Mouse (Mus musculus) midbrain, postnatal 0 days (tissue): Measurements from ENCODE around the gene Arhgap4. TPM values are rescaled to one million over a fixed set of nuclear protein-coding genes. Genes with fewer than 3 reads are reported as not detected.

Source experiments
- ATAC-seq: fragments of 200-750 bp; cut with Nextera tagmentation; 2 replicates; pipeline ENCODE4 v1.8.0; 2017; ENCODE audit warnings: moderate number of reproducible peaks, mild to moderate bottlenecking, moderate TSS enrichment, moderate library complexity; ENCODE audit not compliant: low FRiP score
- DNase-seq: peaks from one replicate; pipeline ENCODE4 v3.0.0-alpha.2; 2015; ENCODE audit warnings: low spot score
- H3K27ac ChIP-seq: fragments of 300-500 bp; sonication (generic); 2 replicates; pipeline ENCODE4 v1.5.1; 2014; ENCODE audit warnings: low read depth, mild to moderate bottlenecking, low read length, mixed read lengths
- H3K27me3 ChIP-seq: fragments of 300-500 bp; sonication (generic); 2 replicates; pipeline ENCODE4 v1.6.1; 2014; ENCODE audit warnings: low read length, control low read depth, mixed read lengths; ENCODE audit not compliant: insufficient read depth
- H3K36me3 ChIP-seq: fragments of 300-500 bp; sonication (generic); 2 replicates; pipeline ENCODE4 v1.6.1; 2014; ENCODE audit warnings: low read length, control low read depth, mixed read lengths; ENCODE audit not compliant: insufficient read depth
- H3K4me1 ChIP-seq: fragments of 300-500 bp; sonication (generic); 2 replicates; pipeline ENCODE4 v1.6.1; 2014; ENCODE audit warnings: mild to moderate bottlenecking, control low read depth, antibody characterized with exemption, low read length, mixed read lengths; ENCODE audit not compliant: insufficient read depth
- H3K4me2 ChIP-seq: fragments of 300-500 bp; sonication (generic); 2 replicates; pipeline ENCODE4 v1.6.1; 2014; ENCODE audit warnings: low read depth, mild to moderate bottlenecking, low read length, mixed read lengths; ENCODE audit not compliant: poor library complexity, severe bottlenecking
- H3K4me3 ChIP-seq: fragments of 300-500 bp; sonication (generic); 2 replicates; pipeline ENCODE4 v1.5.1; 2014; ENCODE audit warnings: low read depth, mild to moderate bottlenecking, low read length, moderate library complexity
- H3K9ac ChIP-seq: fragments of 300-500 bp; sonication (generic); replicated peaks from 2 replicates; pipeline ENCODE4 v1.6.1; 2014; ENCODE audit warnings: mild to moderate bottlenecking, low read length, moderate library complexity, mixed read lengths; ENCODE audit not compliant: poor library complexity, severe bottlenecking
- H3K9me3 ChIP-seq: fragments of 300-500 bp; sonication (generic); 2 replicates; pipeline ENCODE4 v1.6.1; 2016; ENCODE audit warnings: low read length, control low read depth
- CTCF ChIP-seq: IDR thresholded peaks from 2 replicates; pipeline ENCODE4 v1.5.1; 2016; ENCODE audit warnings: antibody characterized with exemption, mild to moderate bottlenecking
- WGBS: fragments of 180-500 bp; shearing (Covaris S2); extraction: QIAGEN DNeasy Blood & Tissue Kit; methylation state at CpG from one replicate; pipeline ENCODE4 v1.1.7; 2014; 5-methylcytosine and 5-hydroxymethylcytosine counted together
- polyA plus RNA-seq: library from polyadenylated mRNA; unstranded; fragments of >200 nt; fragmentation: Nextera tagmentation; extraction: Ambion mirVana; gene quantifications from 2 replicates; pipeline ENCODE4 v1.2.1, GENCODE M21; 2015
- total RNA-seq: library from RNA; depleted of rRNA; stranded (reverse); fragments of >200 nt; gene quantifications from 2 replicates; pipeline ENCODE4 v1.2.3, GENCODE M21; 2014

Arhgap4 gene
- total and polyA plus RNA-seq, 2 experiments from 2014 or later: 1.4 to 4.8 TPM

DNA sequence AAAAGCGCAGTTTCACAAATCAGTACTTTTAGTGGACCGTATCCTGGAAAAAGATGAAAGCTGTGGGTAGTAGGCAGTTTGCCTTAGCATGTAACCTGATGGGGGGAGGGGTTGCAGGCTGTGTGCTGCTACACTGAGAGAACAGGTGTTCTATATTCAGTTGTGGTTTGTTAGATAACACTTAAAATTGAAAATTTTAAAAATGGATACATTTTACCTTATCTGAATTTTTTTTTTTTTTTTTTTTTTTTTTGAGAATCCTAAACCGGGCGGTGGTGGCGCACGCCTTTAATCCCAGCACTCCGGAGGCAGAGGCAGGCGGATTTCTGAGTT is 846 bp upstream of the Arhgap4 start:
- DNase-seq: no peak
- Histone ChIP-seq H3K9ac (peak overlapping the region; percentile 42; the same call in 1 of the 2 replicates), H3K27me3 (no peaks in the 10 kb centered on the region), H3K27ac (peak overlapping the region; percentile 71), H3K9me3 (no peaks in the 10 kb centered on the region), H3K4me3 (peak overlapping the region; percentile 53), H3K36me3 (peaks cover 3% of the 10 kb centered on the region; the same call in 1 of the 2 replicates), H3K4me1 (no peaks in the 10 kb centered on the region), H3K4me2 (peak overlapping the region; percentile 57)
- no peak for TF ChIP-seq CTCF
- 76% methylated on average over 8 of the region's 8 CpGs for WGBS
- no peak for ATAC-seq

- Histone ChIP-seq H3K27ac (peak overlapping the region; percentile 65), H3K4me2 (peak overlapping the region; percentile 58), H3K9me3 (no peaks in the 10 kb centered on the region), H3K9ac (peak overlapping the region; percentile 59), H3K4me3 (peak overlapping the region; percentile 53), H3K4me1 (no peaks in the 10 kb centered on the region), H3K27me3 (no peaks in the 10 kb centered on the region), H3K36me3 (peaks cover 6% of the 10 kb centered on the region)
- TF ChIP-seq CTCF: no peak
- no peak for DNase-seq
- 17% methylated on average over 34 of the region's 34 CpGs for WGBS
- peak; percentile 32 for ATAC-seq
Observed at GRCm38 (mm10) chrX:73921285-73921822, 316 bp downstream of the Arhgap4 start.

DNA sequence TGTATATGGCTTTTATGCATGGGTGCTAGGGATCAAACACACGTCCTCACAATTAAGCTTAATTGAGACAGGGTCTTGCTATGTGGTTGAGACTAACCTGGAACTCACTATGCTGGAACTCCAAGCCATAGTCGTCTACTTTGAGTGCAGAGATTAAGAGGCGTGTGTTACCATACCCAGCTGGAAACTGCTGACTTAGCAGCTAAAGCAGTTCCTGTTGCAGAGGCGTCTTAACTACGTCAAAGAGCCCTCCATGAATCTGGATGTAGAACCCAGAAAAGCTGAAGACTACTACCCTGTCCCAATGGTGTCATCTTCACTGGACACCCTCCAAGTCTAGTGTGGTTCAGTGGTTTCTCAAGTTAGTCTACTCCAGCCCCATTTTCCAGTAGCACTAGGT is 3.0 kb downstream of the Arhgap4 start:
- no peak for TF ChIP-seq CTCF
- WGBS: 87% methylated on average over 5 of the region's 5 CpGs
- Histone ChIP-seq H3K9ac (no peak overlapping the region), H3K27ac (no peak overlapping the region), H3K9me3 (no peaks in the 10 kb centered on the region), H3K36me3 (peaks cover 6% of the 10 kb centered on the region), H3K27me3 (no peaks in the 10 kb centered on the region), H3K4me3 (no peak overlapping the region), H3K4me1 (no peaks in the 10 kb centered on the region), H3K4me2 (no peak overlapping the region)
- no peak for ATAC-seq
- no peak for DNase-seq

- Histone ChIP-seq H3K36me3 (peaks cover 6% of the 10 kb centered on the region), H3K4me3 (no peak overlapping the region), H3K4me2 (no peak overlapping the region), H3K4me1 (no peaks in the 10 kb centered on the region), H3K9ac (no peak overlapping the region), H3K27ac (no peak overlapping the region), H3K9me3 (no peaks in the 10 kb centered on the region), H3K27me3 (no peaks in the 10 kb centered on the region)
- DNase-seq: no peak
- no peak for TF ChIP-seq CTCF
- WGBS: 72% methylated on average over 8 of the region's 8 CpGs
- ATAC-seq: no peak
Observed at GRCm38 (mm10) chrX:73916945-73917344, 4.7 kb downstream of the Arhgap4 start.

DNA sequence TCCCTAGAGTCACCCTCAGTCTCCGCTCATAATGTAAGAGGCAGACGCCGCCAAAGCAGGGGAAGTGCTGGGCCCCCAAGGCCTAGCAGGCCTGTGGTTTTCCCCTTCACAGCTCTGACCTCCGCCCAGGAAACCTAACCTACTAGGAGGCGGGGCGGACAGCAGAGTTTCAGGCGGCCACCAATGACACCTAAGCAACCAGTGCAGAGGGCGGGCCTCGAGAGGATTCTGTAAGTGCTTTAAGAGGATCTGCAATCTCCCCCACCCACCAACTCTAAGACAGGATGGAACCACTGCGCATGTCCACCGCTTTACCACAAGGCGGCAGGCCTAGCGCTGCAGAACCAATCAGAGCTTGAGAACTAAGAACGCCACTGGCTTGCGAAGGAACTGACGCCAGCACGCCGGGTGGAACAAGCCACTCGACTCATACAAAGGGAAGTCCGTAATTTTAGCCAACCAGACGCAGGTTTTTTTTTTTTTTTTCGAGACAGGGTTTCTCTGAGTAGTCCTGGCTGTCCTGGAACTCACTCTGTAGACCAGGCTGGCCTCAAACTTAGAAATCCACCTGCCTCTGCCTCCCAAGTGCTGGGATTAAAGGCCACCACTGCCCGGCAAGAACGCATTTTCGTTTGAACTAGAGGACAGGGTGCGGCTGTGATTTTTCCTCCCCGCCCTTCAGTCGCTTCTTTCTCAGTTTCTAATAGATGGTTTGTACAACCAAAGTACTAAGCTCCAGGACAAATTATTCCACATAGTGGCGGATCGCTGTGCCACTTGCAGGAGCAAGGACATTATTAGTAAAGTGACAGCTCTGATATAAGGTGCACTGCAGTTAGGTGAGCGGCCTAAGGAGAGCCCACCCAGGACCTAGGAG is 6.6 kb downstream of the Arhgap4 start:
- H3K9ac ChIP-seq: no peak overlapping the region
- peak overlapping the region; percentile 37 for H3K4me2 ChIP-seq
- no peaks in the 10 kb centered on the region for H3K27me3 ChIP-seq
- peak overlapping the region; percentile 71 for H3K27ac ChIP-seq
- H3K36me3 ChIP-seq: peaks cover 6% of the 10 kb centered on the region
- H3K4me3 ChIP-seq: 0 out of 2 replicates have a peak overlapping the region, but pooled peaks have one; percentile 9
- TF ChIP-seq CTCF: peak; percentile 76
- peak; percentile 96 for DNase-seq
- H3K4me1 ChIP-seq: no peaks in the 10 kb centered on the region
- WGBS: 24% methylated on average over 31 of the region's 31 CpGs
- no peaks in the 10 kb centered on the region for H3K9me3 ChIP-seq
- peak; percentile 95 for ATAC-seq

- WGBS: 86% methylated on average over 2 of the region's 2 CpGs
- Histone ChIP-seq H3K9ac (no peak overlapping the region), H3K4me3 (no peak overlapping the region), H3K9me3 (no peaks in the 10 kb centered on the region), H3K36me3 (no peaks in the 10 kb centered on the region), H3K4me2 (no peak overlapping the region), H3K27me3 (no peaks in the 10 kb centered on the region), H3K4me1 (no peaks in the 10 kb centered on the region), H3K27ac (no peak overlapping the region)
- DNase-seq (no peak), ATAC-seq (no peak)
- TF ChIP-seq CTCF: no peak
Observed at GRCm38 (mm10) chrX:73911588-73911987, 10.1 kb downstream of the Arhgap4 start.
